Mouse (Mus musculus) E14TG2a.4 (cell line): ENCODE results near the gene Gm37240.

Experiments
- CTCF ChIP-seq: conservative IDR thresholded peaks from 2 replicates; pipeline ENCODE4 v1.5.1; 2014; ENCODE audit warnings: low read length
- NANOG ChIP-seq: IDR thresholded peaks from 2 replicates; pipeline ENCODE4 v1.6.1; 2014; ENCODE audit warnings: borderline replicate concordance, low read length, mixed read lengths
- POU5F1 ChIP-seq: IDR thresholded peaks from 2 replicates; pipeline ENCODE4 v1.6.1; 2014; ENCODE audit warnings: low read length, borderline replicate concordance

- peak; percentile 21 for TF ChIP-seq CTCF
- no peak for TF ChIP-seq NANOG
- no peak for TF ChIP-seq POU5F1
Measured at GRCm38 (mm10) chr3:85618885-85619284, 268.4 kb downstream of the Gm37240 start.
